Mouse (Mus musculus) hindbrain, postnatal 0 days (tissue): ENCODE measurements around the gene Gm4763. TPM values are rescaled to one million over a fixed set of nuclear protein-coding genes. Genes with fewer than 3 reads are reported as not detected.
"Not testable (repeated sequence)": the region's sequence is repeated elsewhere in the genome, so short reads cannot be mapped to it uniquely, and the experiment has no call there.

Experiments used
- ATAC-seq: fragments of 200-750 bp; cut with Nextera tagmentation; 2 replicates; pipeline ENCODE4 v1.8.0; 2017; ENCODE audit warnings: mild to moderate bottlenecking, moderate TSS enrichment, moderate library complexity
- DNase-seq: peaks from one replicate; pipeline ENCODE4 v3.0.0-alpha.2; 2015; ENCODE audit warnings: low spot score
- H3K27ac ChIP-seq: fragments of 300-500 bp; sonication (generic); 2 replicates; pipeline ENCODE4 v1.5.1; 2014; ENCODE audit warnings: mild to moderate bottlenecking
- H3K27me3 ChIP-seq: fragments of 300-500 bp; sonication (generic); 2 replicates; pipeline ENCODE4 v1.6.1; 2014; ENCODE audit warnings: low read length, mixed read lengths; ENCODE audit not compliant: insufficient read depth
- H3K36me3 ChIP-seq: fragments of 300-500 bp; sonication (generic); 2 replicates; pipeline ENCODE4 v1.6.1; 2014; ENCODE audit warnings: low read length, mixed read lengths; ENCODE audit not compliant: insufficient read depth
- H3K4me1 ChIP-seq: fragments of 300-500 bp; sonication (generic); 2 replicates; pipeline ENCODE4 v1.6.1; 2014; ENCODE audit warnings: antibody characterized with exemption, low read length, mixed read lengths; ENCODE audit not compliant: insufficient read depth
- H3K4me2 ChIP-seq: fragments of 300-500 bp; sonication (generic); 2 replicates; pipeline ENCODE4 v1.6.1; 2014; ENCODE audit warnings: low read depth, mild to moderate bottlenecking, low read length, moderate library complexity, mixed read lengths
- H3K4me3 ChIP-seq: fragments of 300-500 bp; sonication (generic); 2 replicates; pipeline ENCODE4 v1.5.1; 2014; ENCODE audit warnings: low read length
- H3K9ac ChIP-seq: fragments of 300-500 bp; sonication (generic); replicated peaks from 2 replicates; pipeline ENCODE4 v1.6.1; 2014; ENCODE audit warnings: mild to moderate bottlenecking, low read length, moderate library complexity, mixed read lengths
- H3K9me3 ChIP-seq: fragments of 300-500 bp; sonication (generic); 2 replicates; pipeline ENCODE4 v1.6.1; 2016; ENCODE audit warnings: low read length, mixed read lengths
- CTCF ChIP-seq: IDR thresholded peaks from 2 replicates; pipeline ENCODE4 v1.5.1; 2016; ENCODE audit warnings: antibody characterized with exemption, control low read depth, low read depth
- WGBS: fragments of 180-500 bp; shearing (Covaris S2); extraction: QIAGEN DNeasy Blood & Tissue Kit; methylation state at CpG from one replicate; pipeline ENCODE4 v1.1.7; 2014; 5-methylcytosine and 5-hydroxymethylcytosine counted together
- polyA plus RNA-seq: library from polyadenylated mRNA; unstranded; fragments of >200 nt; fragmentation: Nextera tagmentation; extraction: Ambion mirVana; gene quantifications from 2 replicates; pipeline ENCODE4 v1.2.1, GENCODE M21; 2015
- total RNA-seq: library from RNA; depleted of rRNA; stranded (reverse); fragments of >200 nt; gene quantifications from 2 replicates; pipeline ENCODE4 v1.2.3, GENCODE M21; 2014; rRNA removed

Gene Gm4763
- total and polyA plus RNA-seq, 2 experiments from 2014 or later: not detected

DNA sequence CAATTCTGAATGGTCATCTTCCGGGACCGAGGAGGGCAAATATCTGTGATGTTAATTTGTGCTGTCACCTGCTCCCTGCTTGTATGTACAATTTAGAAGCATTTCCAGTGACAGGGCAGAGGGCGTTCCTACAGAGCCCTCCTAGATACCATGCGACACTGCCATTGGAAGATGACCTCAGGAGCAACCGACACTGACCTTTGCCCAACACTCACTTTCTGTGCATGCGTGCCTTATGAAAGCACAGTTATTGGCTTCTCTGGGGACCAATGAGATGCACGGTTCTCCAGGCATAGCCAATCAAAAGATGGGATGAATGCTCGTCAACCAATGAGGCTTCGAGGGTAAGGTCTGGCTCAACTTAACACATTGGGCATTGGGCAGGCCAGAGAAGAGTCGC is 39.2 kb downstream of the Gm4763 start:
- WGBS: 92% methylated on average over 10 of the region's 10 CpGs
- not testable (repeated sequence) for DNase-seq

DNA sequence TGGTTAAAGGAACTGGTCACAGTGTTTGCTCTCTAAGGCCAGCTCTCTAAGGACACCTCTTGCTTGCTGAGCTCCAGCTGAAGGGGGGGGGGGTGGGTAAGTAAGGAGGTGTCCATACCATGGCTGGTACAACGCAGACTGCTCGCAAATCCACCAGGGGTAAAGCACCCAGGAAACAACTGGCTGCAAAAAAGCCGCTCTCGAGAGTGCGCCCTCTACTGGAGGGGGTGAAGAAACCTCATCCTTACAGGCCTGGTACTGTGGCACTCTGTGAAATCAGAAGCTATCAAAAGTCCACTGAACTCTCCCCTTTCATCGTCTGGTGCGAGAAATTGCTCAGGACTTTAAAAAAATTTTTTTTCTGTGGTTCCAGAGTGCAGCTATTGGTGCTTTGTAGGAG is 42.6 kb downstream of the Gm4763 start:
- H3K27ac ChIP-seq, H3K27me3 ChIP-seq, DNase-seq, ATAC-seq, H3K36me3 ChIP-seq, H3K4me1 ChIP-seq, H3K9me3 ChIP-seq, H3K4me2 ChIP-seq, H3K9ac ChIP-seq, H3K4me3 ChIP-seq: not testable (repeated sequence)
- WGBS: 80% methylated on average over 7 of the region's 7 CpGs
- 0 out of 2 replicates have a peak, but pooled peaks have one; percentile 3 for TF ChIP-seq CTCF

More for the DNA sequence above, 39.2 kb downstream of the Gm4763 start:
- H3K9me3 ChIP-seq, ATAC-seq, H3K9ac ChIP-seq, H3K27ac ChIP-seq, H3K36me3 ChIP-seq, H3K4me1 ChIP-seq, H3K27me3 ChIP-seq, H3K4me2 ChIP-seq, H3K4me3 ChIP-seq: not testable (repeated sequence)

DNA sequence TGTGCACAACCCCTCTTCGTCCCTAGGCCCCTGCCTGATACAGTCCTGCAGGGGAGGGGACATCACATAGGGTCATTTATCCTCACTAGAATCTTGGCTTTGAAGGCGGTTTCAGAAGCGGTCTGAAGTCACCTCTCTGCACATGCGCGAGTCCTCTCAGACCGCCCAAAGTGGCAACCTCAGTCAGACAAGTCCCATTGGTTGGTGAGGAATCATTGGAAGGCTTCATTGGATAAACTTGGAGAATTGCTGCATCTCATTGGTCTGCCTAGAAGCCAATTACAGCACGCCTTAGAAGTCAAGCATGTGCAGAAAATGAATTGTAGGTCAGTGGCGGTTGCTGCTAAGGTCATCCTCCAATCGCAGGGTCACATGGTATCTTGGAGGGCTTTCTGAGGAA is 50.1 kb downstream of the Gm4763 start, which contains the start of gene Tex101:
Gene Tex101 (minus strand): TSS at position 101 of the 400 bp plus-strand sequence.
- H3K9me3 ChIP-seq: no peaks in the 10 kb centered on the region
- DNase-seq: no peak

DNA sequence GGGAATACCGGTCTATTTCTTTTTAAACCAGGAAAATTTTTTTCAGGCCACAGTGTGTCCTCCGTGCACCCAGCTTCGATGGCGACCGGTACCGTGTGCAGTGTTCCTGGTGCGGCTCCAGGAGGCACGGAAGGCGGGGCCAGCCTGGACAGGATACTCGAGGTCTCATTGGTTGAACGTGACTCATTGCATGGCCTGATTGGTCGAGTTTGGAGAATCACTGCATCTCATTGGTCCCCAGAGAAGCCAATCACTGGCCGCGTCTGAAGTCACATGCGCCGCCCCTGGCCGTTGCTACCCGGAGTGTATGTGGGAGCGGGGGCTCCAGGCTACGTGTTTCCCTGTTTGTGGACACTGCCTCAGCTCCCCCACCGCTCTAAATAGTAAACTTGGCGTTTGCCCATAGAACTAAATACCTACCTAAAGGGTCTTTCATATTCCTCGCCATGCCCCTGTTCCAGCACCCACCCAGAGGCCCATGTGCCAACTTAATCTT is 54.7 kb downstream of the Gm4763 start:
- DNase-seq (no peak), ATAC-seq (no peak)
- no peaks in the 10 kb centered on the region for H3K9me3 ChIP-seq
- H3K27me3 ChIP-seq: no peaks in the 10 kb centered on the region
- no peak overlapping the region for H3K9ac ChIP-seq
- TF ChIP-seq CTCF: no peak
- H3K36me3 ChIP-seq: no peaks in the 10 kb centered on the region
- no peak overlapping the region for H3K4me2 ChIP-seq
- no peak overlapping the region for H3K4me3 ChIP-seq
- 93% methylated on average over 23 of the region's 23 CpGs for WGBS
- H3K4me1 ChIP-seq: no peaks in the 10 kb centered on the region
- H3K27ac ChIP-seq: no peak overlapping the region

More for the DNA sequence above, 50.1 kb downstream of the Gm4763 start, which contains the start of gene Tex101:
- no peaks in the 10 kb centered on the region for H3K36me3 ChIP-seq
- no peak within 1 kb of the TSS for H3K27ac ChIP-seq
- TF ChIP-seq CTCF: no peak
- WGBS: 91% methylated on average over 9 of the region's 9 CpGs
- H3K9ac ChIP-seq: no peak within 1 kb of the TSS
- H3K4me3 ChIP-seq: no peak within 1 kb of the TSS
- ATAC-seq: no peak
- no peak within 1 kb of the TSS for H3K4me2 ChIP-seq
- no peaks in the 10 kb centered on the region for H3K4me1 ChIP-seq
- no peaks in the 10 kb centered on the region for H3K27me3 ChIP-seq

Other genes starting within 250 kb of the Gm4763 start
- gene Cadm4, start 244.9 kb downstream of the Gm4763 start, total RNA-seq: 423 and 447 TPM in 2 replicates
- 97.9 and 101 TPM in 2 replicates for gene Cadm4, start 244.9 kb downstream of the Gm4763 start, polyA plus RNA-seq
- gene Zfp428, start 219.9 kb downstream of the Gm4763 start, total RNA-seq: 138 and 152 TPM in 2 replicates
- 219 and 222 TPM in 2 replicates for gene Zfp428, start 219.9 kb downstream of the Gm4763 start, polyA plus RNA-seq
- not detected in 2 replicates for gene AC161166.1, start 214.5 kb downstream of the Gm4763 start, total RNA-seq
- 0.19 and 0.55 TPM in 2 replicates for gene AC161166.1, start 214.5 kb downstream of the Gm4763 start, polyA plus RNA-seq
- 103 and 107 TPM in 2 replicates for gene Irgq, start 196.2 kb downstream of the Gm4763 start, total RNA-seq
- gene Irgq, start 196.2 kb downstream of the Gm4763 start, polyA plus RNA-seq: 16.9 and 20.0 TPM in 2 replicates
- not detected in 2 replicates for gene Pinlyp, start 180.8 kb downstream of the Gm4763 start, total RNA-seq
- gene Pinlyp, start 180.8 kb downstream of the Gm4763 start, polyA plus RNA-seq: not detected in 2 replicates
- 36.7 and 50.8 TPM in 2 replicates for gene Xrcc1, start 180.6 kb downstream of the Gm4763 start, total RNA-seq
- 44.0 and 45.1 TPM in 2 replicates for gene Xrcc1, start 180.6 kb downstream of the Gm4763 start, polyA plus RNA-seq
- 36.3 and 43.8 TPM in 2 replicates for gene Ethe1, start 139.4 kb downstream of the Gm4763 start, total RNA-seq
- gene Ethe1, start 139.4 kb downstream of the Gm4763 start, polyA plus RNA-seq: 24.4 and 25.3 TPM in 2 replicates
- 1.0 and 1.2 TPM in 2 replicates for gene Zfp575, start 139.3 kb downstream of the Gm4763 start, total RNA-seq
- 20.3 and 21.0 TPM in 2 replicates for gene Zfp575, start 139.3 kb downstream of the Gm4763 start, polyA plus RNA-seq
- gene Phldb3, start 116.1 kb downstream of the Gm4763 start, total RNA-seq: 0.11 and 0.73 TPM in 2 replicates
- not detected in 2 replicates for gene Phldb3, start 116.1 kb downstream of the Gm4763 start, polyA plus RNA-seq
- gene Lypd3, start 90.4 kb downstream of the Gm4763 start, total RNA-seq: 1.3 and 1.4 TPM in 2 replicates
- 1.2 and 1.3 TPM in 2 replicates for gene Lypd3, start 90.4 kb downstream of the Gm4763 start, polyA plus RNA-seq
- not detected in 2 replicates for gene Tex101, start 50.2 kb downstream of the Gm4763 start, total RNA-seq
- not detected in 2 replicates for gene Tex101, start 50.2 kb downstream of the Gm4763 start, polyA plus RNA-seq
- not detected in 2 replicates for gene BC049730, start 17.7 kb downstream of the Gm4763 start, total RNA-seq
- not detected in 2 replicates for gene BC049730, start 17.7 kb downstream of the Gm4763 start, polyA plus RNA-seq
- gene Cd177, start 33.4 kb upstream of the Gm4763 start, total RNA-seq: 2.2 and 2.8 TPM in 2 replicates
- 0.38 and 0.55 TPM in 2 replicates for gene Cd177, start 33.4 kb upstream of the Gm4763 start, polyA plus RNA-seq
- not detected in 2 replicates for gene Ceacam10, start 50.3 kb upstream of the Gm4763 start, total RNA-seq
- gene Ceacam10, start 50.3 kb upstream of the Gm4763 start, polyA plus RNA-seq: 0.63 and 0.80 TPM in 2 replicates
- 0.79 and 2.5 TPM in 2 replicates for gene Gm9844, start 135.3 kb upstream of the Gm4763 start, total RNA-seq
- gene Gm9844, start 135.3 kb upstream of the Gm4763 start, polyA plus RNA-seq: 31.9 and 32.5 TPM in 2 replicates
- gene Lypd4, start 143.0 kb upstream of the Gm4763 start, total RNA-seq: not detected in 2 replicates
- not detected in 2 replicates for gene Lypd4, start 143.0 kb upstream of the Gm4763 start, polyA plus RNA-seq
- 1.7 TPM in 1 of 2 replicates, not detected in the other for gene Dmrtc2, start 143.1 kb upstream of the Gm4763 start, total RNA-seq
- 0.10 and 0.18 TPM in 2 replicates for gene Dmrtc2, start 143.1 kb upstream of the Gm4763 start, polyA plus RNA-seq
- gene Rps19, start 157.5 kb upstream of the Gm4763 start, total RNA-seq: 483 and 611 TPM in 2 replicates
- 1,228 and 1,333 TPM in 2 replicates for gene Rps19, start 157.5 kb upstream of the Gm4763 start, polyA plus RNA-seq
- gene Cd79a, start 170.5 kb upstream of the Gm4763 start, total RNA-seq: 0.10 and 0.11 TPM in 2 replicates
- 0.63 and 0.93 TPM in 2 replicates for gene Cd79a, start 170.5 kb upstream of the Gm4763 start, polyA plus RNA-seq
- 16.9 and 33.6 TPM in 2 replicates for gene Arhgef1, start 176.0 kb upstream of the Gm4763 start, total RNA-seq
- 33.9 and 39.0 TPM in 2 replicates for gene Arhgef1, start 176.0 kb upstream of the Gm4763 start, polyA plus RNA-seq
- gene Gm4881, start 217.6 kb upstream of the Gm4763 start, total RNA-seq: 0.90 and 6.6 TPM in 2 replicates
- 2.4 TPM in 2 replicates for gene Gm4881, start 217.6 kb upstream of the Gm4763 start, polyA plus RNA-seq
- gene Rabac1, start 245.8 kb upstream of the Gm4763 start, total RNA-seq: 705 and 708 TPM in 2 replicates
- 497 and 530 TPM in 2 replicates for gene Rabac1, start 245.8 kb upstream of the Gm4763 start, polyA plus RNA-seq